Mouse (Mus musculus): ENCODE results near the gene Ccdc136.
"Not testable (repeated sequence)": the region's sequence is repeated elsewhere in the genome, so short reads cannot be mapped to it uniquely, and the experiment has no call there.

The Ccdc136 gene

GRCm38 (mm10) chr6:29395910-29396713 lies at the start of gene Ccdc136:
Gene Ccdc136, plus strand, starts transcription at chr6:29396309.
- peak; percentile 52 to 70 for DNase-seq (ENCODE audit: low spot score in 2 of 2)

GRCm38 (mm10) chr6:29346512-29346911 lies 49.6 kb upstream of the Ccdc136 start:
- not testable (repeated sequence) for DNase-seq (ENCODE audit: low spot score in 2 of 2)

GRCm38 (mm10) chr6:29347189-29347588 lies 48.9 kb upstream of the Ccdc136 start:
- DNase-seq (ENCODE audit: low spot score in 2 of 2) = no peak

GRCm38 (mm10) chr6:29347665-29348370 lies 48.3 kb upstream of the Ccdc136 start, which contains the start of gene Calu:
Gene Calu, plus strand, starts transcription at chr6:29348069.
- DNase-seq (ENCODE audit: low spot score in 2 of 2) = peak; percentile 99 to 100

GRCm38 (mm10) chr6:29348371-29348724 lies 47.8 kb upstream of the Ccdc136 start:
- no peak for DNase-seq (ENCODE audit: low spot score in 2 of 2)

- no peak for DNase-seq (ENCODE audit: low spot score in 2 of 2)
Observed at GRCm38 (mm10) chr6:29351613-29352012, 44.5 kb upstream of the Ccdc136 start.

GRCm38 (mm10) chr6:29352816-29353215 lies 43.3 kb upstream of the Ccdc136 start:
- DNase-seq (ENCODE audit: low spot score in 2 of 2) = no peak

- no peak for DNase-seq (ENCODE audit: low spot score in 2 of 2)
Observed at GRCm38 (mm10) chr6:29359386-29359785, 36.7 kb upstream of the Ccdc136 start.

- no peak for DNase-seq (ENCODE audit: low spot score in 2 of 2)
Observed at GRCm38 (mm10) chr6:29360211-29360610, 35.9 kb upstream of the Ccdc136 start.

GRCm38 (mm10) chr6:29362246-29363128 lies 33.6 kb upstream of the Ccdc136 start:
- no peak for DNase-seq (ENCODE audit: low spot score in 2 of 2)

- DNase-seq (ENCODE audit: low spot score in 2 of 2) = no peak
Observed at GRCm38 (mm10) chr6:29363129-29363515, 33.0 kb upstream of the Ccdc136 start.

GRCm38 (mm10) chr6:29365277-29365676 lies 30.8 kb upstream of the Ccdc136 start:
- no peak for DNase-seq (ENCODE audit: low spot score in 2 of 2)

GRCm38 (mm10) chr6:29377386-29377785 lies 18.7 kb upstream of the Ccdc136 start:
- no peak for DNase-seq (ENCODE audit: low spot score in 2 of 2)

- no peak for DNase-seq (ENCODE audit: low spot score in 2 of 2)
Observed at GRCm38 (mm10) chr6:29378678-29379077, 17.4 kb upstream of the Ccdc136 start.

GRCm38 (mm10) chr6:29379954-29380353 lies 16.2 kb upstream of the Ccdc136 start:
- no peak for DNase-seq (ENCODE audit: low spot score in 2 of 2)

GRCm38 (mm10) chr6:29382442-29382841 lies 13.7 kb upstream of the Ccdc136 start:
- no peak for DNase-seq (ENCODE audit: low spot score in 2 of 2)

- peak in 1 of 2 experiments; percentile 3 for DNase-seq (ENCODE audit: low spot score in 2 of 2)
Observed at GRCm38 (mm10) chr6:29388052-29388518, 8.0 kb upstream of the Ccdc136 start, which contains the start of gene Opn1sw. Gene Opn1sw, minus strand, starts transcription at chr6:29388468.

- peak; percentile 59 to 88 for DNase-seq (ENCODE audit: low spot score in 2 of 2)
Observed at GRCm38 (mm10) chr6:29388606-29389080, 7.5 kb upstream of the Ccdc136 start.

- no peak for DNase-seq (ENCODE audit: low spot score in 2 of 2)
Observed at GRCm38 (mm10) chr6:29389425-29389824, 6.7 kb upstream of the Ccdc136 start.

- not testable (repeated sequence) for DNase-seq (ENCODE audit: low spot score in 2 of 2)
Observed at GRCm38 (mm10) chr6:29390500-29390899, 5.6 kb upstream of the Ccdc136 start.

- not testable (repeated sequence) for DNase-seq (ENCODE audit: low spot score in 2 of 2)
Observed at GRCm38 (mm10) chr6:29391241-29391640, 4.9 kb upstream of the Ccdc136 start.

- DNase-seq (ENCODE audit: low spot score in 2 of 2) = no peak
Observed at GRCm38 (mm10) chr6:29391802-29392201, 4.3 kb upstream of the Ccdc136 start.
